Mouse (Mus musculus): ENCODE measurements around the gene Tmem178b. TPM values are rescaled to one million over a fixed set of nuclear protein-coding genes. Genes with fewer than 3 reads are reported as not detected.

Tmem178b gene
- polyA plus RNA-seq, 1 experiment = 3.3 TPM

GRCm38 (mm10) chr6:40200661-40201060, 327.6 kb downstream of the Tmem178b start:
- Histone ChIP-seq H3K27ac (replicated peaks; ENCODE audit: low read depth, low read length) (no peak overlapping the region), H3K4me3 (ENCODE audit: insufficient read depth, low read depth, low read length) (no peak overlapping the region), H3K4me1 (ENCODE audit: control insufficient read depth, insufficient read depth, insufficient read length, low read length) (no peaks in the 10 kb centered on the region)

- no peak overlapping the region for H3K4me3 ChIP-seq (ENCODE audit: insufficient read depth, low read depth, low read length)
- H3K4me1 ChIP-seq (ENCODE audit: control insufficient read depth, insufficient read depth, insufficient read length, low read length) = no peaks in the 10 kb centered on the region
- H3K27ac ChIP-seq (replicated peaks; ENCODE audit: low read depth, low read length) = no peak overlapping the region
Measured at GRCm38 (mm10) chr6:40202602-40203001, 329.5 kb downstream of the Tmem178b start.

- Histone ChIP-seq H3K4me1 (ENCODE audit: control insufficient read depth, insufficient read depth, insufficient read length, low read length) (no peaks in the 10 kb centered on the region), H3K27ac (replicated peaks; ENCODE audit: low read depth, low read length) (no peak overlapping the region), H3K4me3 (ENCODE audit: insufficient read depth, low read depth, low read length) (no peak overlapping the region)
Measured at GRCm38 (mm10) chr6:40205380-40205779, 332.3 kb downstream of the Tmem178b start.

GRCm38 (mm10) chr6:40208014-40208413, 334.9 kb downstream of the Tmem178b start:
- Histone ChIP-seq H3K27ac (replicated peaks; ENCODE audit: low read depth, low read length) (no peak overlapping the region), H3K4me1 (ENCODE audit: control insufficient read depth, insufficient read depth, insufficient read length, low read length) (no peaks in the 10 kb centered on the region)

GRCm38 (mm10) chr6:40209172-40209571, 336.1 kb downstream of the Tmem178b start:
- H3K4me3 ChIP-seq (ENCODE audit: insufficient read depth, low read depth, low read length) = no peak overlapping the region
- no peak overlapping the region for H3K27ac ChIP-seq (replicated peaks; ENCODE audit: low read depth, low read length)
- no peaks in the 10 kb centered on the region for H3K4me1 ChIP-seq (ENCODE audit: control insufficient read depth, insufficient read depth, insufficient read length, low read length)

More at GRCm38 (mm10) chr6:40208014-40208413, 334.9 kb downstream of the Tmem178b start:
- no peak overlapping the region for H3K4me3 ChIP-seq (ENCODE audit: insufficient read depth, low read depth, low read length)

GRCm38 (mm10) chr6:40217154-40217553, 344.1 kb downstream of the Tmem178b start:
- no peaks in the 10 kb centered on the region for H3K4me1 ChIP-seq (ENCODE audit: control insufficient read depth, insufficient read depth, insufficient read length, low read length)
- no peak overlapping the region for H3K4me3 ChIP-seq (ENCODE audit: insufficient read depth, low read depth, low read length)
- no peak overlapping the region for H3K27ac ChIP-seq (replicated peaks; ENCODE audit: low read depth, low read length)

GRCm38 (mm10) chr6:40217651-40218050, 344.6 kb downstream of the Tmem178b start:
- H3K4me3 ChIP-seq (ENCODE audit: insufficient read depth, low read depth, low read length) = no peak overlapping the region
- no peaks in the 10 kb centered on the region for H3K4me1 ChIP-seq (ENCODE audit: control insufficient read depth, insufficient read depth, insufficient read length, low read length)
- H3K27ac ChIP-seq (replicated peaks; ENCODE audit: low read depth, low read length) = no peak overlapping the region

GRCm38 (mm10) chr6:40220634-40221120, 347.6 kb downstream of the Tmem178b start:
- Histone ChIP-seq H3K27ac (replicated peaks; ENCODE audit: low read depth, low read length) (no peak overlapping the region), H3K4me1 (ENCODE audit: control insufficient read depth, insufficient read depth, insufficient read length, low read length) (no peaks in the 10 kb centered on the region)

GRCm38 (mm10) chr6:40225585-40226280, 352.7 kb downstream of the Tmem178b start:
- no peak overlapping the region for H3K27ac ChIP-seq (replicated peaks; ENCODE audit: low read depth, low read length)
- H3K4me3 ChIP-seq (ENCODE audit: insufficient read depth, low read depth, low read length) = no peak overlapping the region
- H3K4me1 ChIP-seq (ENCODE audit: control insufficient read depth, insufficient read depth, insufficient read length, low read length) = no peaks in the 10 kb centered on the region

More at GRCm38 (mm10) chr6:40220634-40221120, 347.6 kb downstream of the Tmem178b start:
- H3K4me3 ChIP-seq (ENCODE audit: insufficient read depth, low read depth, low read length) = no peak overlapping the region

GRCm38 (mm10) chr6:40228981-40229380, 355.9 kb downstream of the Tmem178b start:
- no peak overlapping the region for H3K27ac ChIP-seq (replicated peaks; ENCODE audit: low read depth, low read length)
- H3K4me3 ChIP-seq (ENCODE audit: insufficient read depth, low read depth, low read length) = no peak overlapping the region
- H3K4me1 ChIP-seq (ENCODE audit: control insufficient read depth, insufficient read depth, insufficient read length, low read length) = no peaks in the 10 kb centered on the region

- no peak overlapping the region for H3K4me3 ChIP-seq (ENCODE audit: insufficient read depth, low read depth, low read length)
- H3K27ac ChIP-seq (replicated peaks; ENCODE audit: low read depth, low read length) = no peak overlapping the region
- no peaks in the 10 kb centered on the region for H3K4me1 ChIP-seq (ENCODE audit: control insufficient read depth, insufficient read depth, insufficient read length, low read length)
Measured at GRCm38 (mm10) chr6:40229985-40230384, 356.9 kb downstream of the Tmem178b start.

- Histone ChIP-seq H3K4me1 (ENCODE audit: control insufficient read depth, insufficient read depth, insufficient read length, low read length) (no peaks in the 10 kb centered on the region), H3K4me3 (ENCODE audit: insufficient read depth, low read depth, low read length) (no peak overlapping the region)
Measured at GRCm38 (mm10) chr6:40234066-40234465, 361.0 kb downstream of the Tmem178b start.

GRCm38 (mm10) chr6:40235793-40236470, 362.9 kb downstream of the Tmem178b start:
- no peak overlapping the region for H3K27ac ChIP-seq (replicated peaks; ENCODE audit: low read depth, low read length)
- no peaks in the 10 kb centered on the region for H3K4me1 ChIP-seq (ENCODE audit: control insufficient read depth, insufficient read depth, insufficient read length, low read length)
- no peak overlapping the region for H3K4me3 ChIP-seq (ENCODE audit: insufficient read depth, low read depth, low read length)

More at GRCm38 (mm10) chr6:40234066-40234465, 361.0 kb downstream of the Tmem178b start:
- no peak overlapping the region for H3K27ac ChIP-seq (replicated peaks; ENCODE audit: low read depth, low read length)

- Histone ChIP-seq H3K4me3 (ENCODE audit: insufficient read depth, low read depth, low read length) (no peak overlapping the region), H3K4me1 (ENCODE audit: control insufficient read depth, insufficient read depth, insufficient read length, low read length) (no peaks in the 10 kb centered on the region), H3K27ac (replicated peaks; ENCODE audit: low read depth, low read length) (no peak overlapping the region)
Measured at GRCm38 (mm10) chr6:40236841-40237765, 364.0 kb downstream of the Tmem178b start.

- Histone ChIP-seq H3K4me1 (ENCODE audit: control insufficient read depth, insufficient read depth, insufficient read length, low read length) (no peaks in the 10 kb centered on the region), H3K27ac (replicated peaks; ENCODE audit: low read depth, low read length) (no peak overlapping the region)
Measured at GRCm38 (mm10) chr6:40238857-40239256, 365.8 kb downstream of the Tmem178b start.

More at GRCm38 (mm10) chr6:40238857-40239256, 365.8 kb downstream of the Tmem178b start:
- no peak overlapping the region for H3K4me3 ChIP-seq (ENCODE audit: insufficient read depth, low read depth, low read length)
